Mouse (Mus musculus) embryo, embryonic 10 days (tissue): ENCODE measurements at regions not wholly inside any gene's neighbourhood (a gene's known extent, or its start where the extent isn't known, plus 50 kb on each side); places are given as distances from the start of the nearest gene placed in this dataset.

ENCODE experiments used
- DNase-seq: peaks from one replicate; pipeline ENCODE4 v3.0.0-alpha.2; 2015; ENCODE audit warnings: low spot score

GRCm38 (mm10) chr11:71411958-71412357 lies 181.4 kb upstream of the Nlrp1b start:
- no peak for DNase-seq

GRCm38 (mm10) chr11:71414403-71415140 lies 184.0 kb upstream of the Nlrp1b start:
- DNase-seq: no peak

DNA sequence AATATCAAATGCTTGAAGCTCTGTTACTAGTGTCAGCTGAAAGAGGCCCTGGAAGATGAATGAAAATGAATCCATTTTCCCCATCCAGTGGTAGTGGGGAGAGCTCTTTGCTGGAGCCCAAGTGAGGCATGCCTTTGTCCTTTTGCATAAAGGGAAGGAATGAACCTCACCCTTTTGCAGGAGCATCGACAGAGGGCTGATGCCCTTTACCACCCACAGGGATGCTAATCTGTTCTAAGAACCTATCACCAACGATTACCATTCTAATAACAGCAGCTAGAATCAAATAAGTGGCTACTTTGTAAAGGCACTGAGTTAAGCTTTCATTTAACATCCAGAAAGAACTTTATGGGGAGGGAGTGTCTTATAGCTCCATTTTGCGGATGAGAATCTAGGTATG lies 184.9 kb upstream of the Nlrp1b start:
- no peak for DNase-seq

GRCm38 (mm10) chr11:71422291-71422840 lies 191.8 kb upstream of the Nlrp1b start:
- no peak for DNase-seq

GRCm38 (mm10) chr11:71423242-71423641 lies 192.7 kb upstream of the Nlrp1b start:
- no peak for DNase-seq

DNA sequence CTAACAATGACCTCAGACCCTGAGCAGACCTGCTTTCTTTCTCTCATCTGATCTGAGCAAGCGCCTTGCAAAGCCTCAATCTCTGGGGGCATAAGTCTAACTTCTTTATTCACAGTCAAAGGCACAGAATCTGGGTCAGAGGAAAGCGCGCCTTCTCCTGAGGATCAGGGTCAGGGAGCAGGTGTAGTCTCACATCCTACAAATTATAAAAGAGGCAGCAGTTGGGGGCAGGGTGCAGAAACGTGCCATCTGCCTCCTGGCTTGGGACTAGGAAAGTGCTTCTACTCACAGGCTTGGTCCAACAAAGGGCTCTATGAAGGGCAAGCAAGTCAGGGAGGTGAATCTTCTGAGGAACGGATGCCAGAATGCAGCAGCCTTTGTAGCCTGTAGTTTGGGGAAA lies 194.3 kb upstream of the Nlrp1b start:
- no peak for DNase-seq

- no peak for DNase-seq
These were observed 199.2 kb upstream of the Nlrp1b start for GRCm38 (mm10) chr11:71429739-71430138.

DNA sequence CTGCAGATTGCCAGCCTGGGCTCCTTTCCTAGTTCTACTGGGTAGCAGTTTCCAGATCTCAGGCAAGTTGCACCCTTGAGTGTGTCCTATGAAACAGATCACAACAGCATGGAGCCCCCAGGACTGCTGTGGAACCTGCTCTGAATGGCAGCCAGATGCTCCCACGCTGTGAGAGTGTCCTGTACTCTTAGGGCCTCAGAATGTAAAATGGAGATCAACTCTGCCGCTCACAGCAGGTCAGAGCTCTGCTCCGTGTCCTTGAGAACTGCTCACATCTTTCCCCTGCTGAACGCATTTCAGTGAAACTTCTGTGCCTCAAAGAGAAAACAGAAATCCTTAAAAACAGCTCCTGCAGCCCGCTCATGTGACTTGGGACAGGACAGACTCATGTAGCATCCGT lies 203.7 kb upstream of the Nlrp1b start:
- DNase-seq: no peak

- DNase-seq: no peak
These were observed 204.4 kb upstream of the Nlrp1b start for GRCm38 (mm10) chr11:71434886-71435285.

- no peak for DNase-seq
These were observed 205.2 kb upstream of the Nlrp1b start for GRCm38 (mm10) chr11:71435745-71436144.

- DNase-seq: no peak
These were observed 205.8 kb upstream of the Nlrp1b start for GRCm38 (mm10) chr11:71436335-71436734.

DNA sequence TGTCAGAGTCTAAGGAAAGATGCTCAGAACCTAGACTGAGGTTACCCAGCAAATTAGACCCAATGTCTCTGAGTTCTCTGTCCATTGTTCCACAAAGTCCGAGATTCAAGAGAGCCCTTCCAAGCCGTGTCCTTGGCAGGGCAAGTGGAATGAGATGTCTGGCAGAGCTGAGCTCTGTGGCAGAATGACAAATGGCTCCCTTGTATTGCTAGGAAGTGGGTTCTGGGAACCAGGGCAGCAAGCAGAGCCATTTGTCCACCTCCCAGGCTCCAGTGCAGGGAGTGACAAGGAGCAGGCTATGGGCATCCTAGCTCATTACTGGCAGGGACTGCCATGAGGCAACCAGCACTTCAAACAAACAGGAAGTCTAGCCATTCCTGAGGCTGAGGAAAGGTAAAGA lies 206.3 kb upstream of the Nlrp1b start:
- DNase-seq: no peak

DNA sequence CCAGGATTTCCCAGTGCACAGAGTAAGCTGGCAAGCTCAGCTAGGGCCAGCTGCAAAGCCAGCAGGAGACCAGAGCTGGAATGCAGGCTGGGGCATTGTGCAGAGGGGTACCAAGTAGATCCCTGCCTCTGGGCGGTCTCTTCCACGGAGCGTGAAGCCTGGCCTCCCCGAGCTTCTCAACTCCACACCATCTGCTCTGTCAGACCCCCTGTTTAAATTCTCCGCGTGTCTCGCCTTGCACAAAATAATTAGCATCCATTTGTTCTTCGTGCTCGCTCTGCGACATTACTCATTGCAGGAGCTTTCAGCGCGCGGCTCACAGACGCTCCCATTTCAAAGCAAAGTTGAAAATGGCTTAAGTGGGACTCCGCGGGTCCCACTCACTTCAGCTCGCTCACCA lies 209.3 kb upstream of the Nlrp1b start:
- peak; percentile 36 for DNase-seq

DNA sequence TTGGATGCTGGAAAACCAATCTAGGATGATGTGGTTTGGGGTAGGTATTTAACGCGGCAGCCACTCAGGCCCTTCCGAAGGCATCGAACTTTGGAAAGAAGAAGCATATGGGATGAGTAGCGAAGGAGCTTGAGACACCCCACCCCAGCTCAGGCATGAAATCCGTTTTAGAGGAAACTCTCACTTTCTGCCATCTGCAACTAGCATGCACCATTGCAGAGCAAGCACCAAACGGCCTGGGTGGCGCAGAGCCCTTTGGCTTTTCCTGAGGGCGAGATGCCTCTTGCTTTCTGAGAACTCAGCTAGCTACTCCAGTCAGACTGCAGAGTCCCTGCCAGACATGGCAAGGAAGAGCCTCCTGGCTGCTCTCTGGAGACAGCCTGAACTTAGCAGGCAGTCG lies 209.9 kb upstream of the Nlrp1b start:
- DNase-seq: no peak

GRCm38 (mm10) chr11:71444056-71444455 lies 213.5 kb upstream of the Nlrp1b start:
- DNase-seq: no peak

GRCm38 (mm10) chr11:71446641-71447040 lies 216.1 kb upstream of the Nlrp1b start:
- DNase-seq: no peak

- no peak for DNase-seq
These were observed 217.6 kb upstream of the Nlrp1b start for GRCm38 (mm10) chr11:71447841-71448745.

- DNase-seq: peak; percentile 9
These were observed 249.6 kb upstream of the Nlrp1b start for GRCm38 (mm10) chr11:71480094-71480493.

DNA sequence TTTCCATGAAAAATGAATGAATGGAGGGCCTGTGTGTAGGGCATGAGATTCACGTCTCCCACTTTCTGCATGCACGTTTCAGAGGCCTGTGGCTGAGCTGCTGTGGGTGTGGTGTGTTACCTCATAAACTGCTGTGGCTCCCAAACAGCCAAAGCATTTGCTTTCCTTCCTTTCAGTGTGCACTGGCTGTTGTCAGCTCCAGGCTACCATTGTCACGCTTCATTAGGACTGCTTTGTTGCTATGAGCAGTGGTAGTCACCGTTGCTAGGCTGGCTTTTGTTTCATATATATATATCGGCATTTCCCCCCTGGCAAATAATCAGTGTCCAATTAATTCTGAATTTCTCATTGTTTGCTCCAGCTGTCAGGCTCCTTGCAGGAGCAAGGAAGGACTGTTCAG lies 251.9 kb upstream of the Wscd1 start:
- DNase-seq: peak; percentile 71

DNA sequence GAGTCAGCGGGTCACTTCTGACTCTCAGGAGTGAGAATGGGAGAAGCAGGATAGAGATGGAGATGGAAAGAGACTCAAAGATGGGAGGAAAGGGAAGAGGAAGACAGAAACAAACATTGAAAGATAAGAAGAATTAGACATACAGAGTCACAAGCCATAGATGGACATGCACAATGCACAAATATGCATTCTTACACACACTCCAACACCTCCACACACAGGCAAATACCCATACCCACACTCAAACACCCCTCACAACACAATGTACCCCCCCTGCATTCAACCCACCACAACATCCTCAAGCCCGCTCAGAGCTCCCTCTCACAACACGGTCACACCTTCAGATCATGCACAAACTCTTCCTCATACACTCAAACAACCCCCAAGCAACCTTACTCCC lies 251.4 kb upstream of the Wscd1 start:
- no peak for DNase-seq

- DNase-seq: no peak
These were observed 247.6 kb upstream of the Wscd1 start for GRCm38 (mm10) chr11:71502156-71502555.

GRCm38 (mm10) chr11:71512271-71513066 lies 237.3 kb upstream of the Wscd1 start:
- no peak for DNase-seq
